Mouse (Mus musculus): ENCODE results near the gene Capn3.

DNA sequence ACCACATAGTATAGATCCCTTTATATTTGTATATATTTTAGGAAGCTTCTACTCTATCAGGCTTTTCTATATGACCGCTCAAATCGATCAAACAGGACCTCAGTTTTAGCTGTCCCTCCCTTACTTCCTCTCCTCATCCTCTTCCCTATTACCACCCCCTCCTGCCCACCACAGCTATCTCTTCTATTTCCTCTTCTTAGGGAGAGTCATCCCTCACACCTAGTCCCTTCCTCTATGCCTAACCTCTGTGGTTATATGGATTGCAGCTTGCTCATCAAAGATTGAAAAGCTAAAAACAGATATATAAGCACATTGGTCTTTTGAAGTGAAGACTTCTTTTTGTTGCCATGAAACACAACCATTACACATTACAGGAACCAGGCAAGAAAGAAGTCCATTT is 88.9 kb downstream of the Capn3 start:
- TF ChIP-seq CTCF (IDR thresholded peaks at IDR 0.05; ENCODE audit: low read depth) (no peak), EP300 (IDR thresholded peaks at IDR 0.05; ENCODE audit: low read depth) (no peak)

Measured in liver, embryonic 14.5 days (tissue).